Mouse (Mus musculus): Measurements from ENCODE around the gene Clba1. TPM values are rescaled to one million over a fixed set of nuclear protein-coding genes. Genes with fewer than 3 reads are reported as not detected.
"Not testable (repeated sequence)": the region's sequence is repeated elsewhere in the genome, so short reads cannot be mapped to it uniquely, and the experiment has no call there.

The Clba1 gene
- polyA plus RNA-seq, 2 experiments from 2014 or later: 0.24 TPM; not detected in 1

- no peak for ATAC-seq
Observed at GRCm38 (mm10) chr12:112819057-112819662, 10.4 kb downstream of the Clba1 start.

- no peak for ATAC-seq
Observed at GRCm38 (mm10) chr12:112820401-112820999, 11.8 kb downstream of the Clba1 start.

GRCm38 (mm10) chr12:112821216-112821615 lies 12.5 kb downstream of the Clba1 start:
- no peak for ATAC-seq

- ATAC-seq: no peak
Observed at GRCm38 (mm10) chr12:112821974-112822373, 13.2 kb downstream of the Clba1 start.

GRCm38 (mm10) chr12:112822676-112823075 lies 13.9 kb downstream of the Clba1 start:
- no peak for ATAC-seq

- peak; percentile 97 for ATAC-seq
Observed at GRCm38 (mm10) chr12:112823221-112823620, 14.5 kb downstream of the Clba1 start.

GRCm38 (mm10) chr12:112825901-112826300 lies 17.2 kb downstream of the Clba1 start:
- no peak for ATAC-seq

- ATAC-seq: peak; percentile 67
Observed at GRCm38 (mm10) chr12:112828501-112829243, 19.9 kb downstream of the Clba1 start.

GRCm38 (mm10) chr12:112829244-112829864 lies 20.6 kb downstream of the Clba1 start, which contains the start of gene Cdca4:
Gene Cdca4 (minus strand): TSS chr12:112829423.
- peak; percentile 84 for ATAC-seq

GRCm38 (mm10) chr12:112830141-112830540 lies 21.4 kb downstream of the Clba1 start:
- no peak for ATAC-seq

GRCm38 (mm10) chr12:112830570-112830969 lies 21.8 kb downstream of the Clba1 start:
- no peak for ATAC-seq

- no peak for ATAC-seq
Observed at GRCm38 (mm10) chr12:112832411-112832810, 23.7 kb downstream of the Clba1 start.

GRCm38 (mm10) chr12:112833527-112833926 lies 24.8 kb downstream of the Clba1 start:
- ATAC-seq: no peak

GRCm38 (mm10) chr12:112835046-112835445 lies 26.3 kb downstream of the Clba1 start:
- no peak for ATAC-seq

GRCm38 (mm10) chr12:112840209-112841086 lies 31.7 kb downstream of the Clba1 start:
- no peak for ATAC-seq

GRCm38 (mm10) chr12:112841338-112841892 lies 32.7 kb downstream of the Clba1 start:
- ATAC-seq: not testable (repeated sequence)

GRCm38 (mm10) chr12:112842128-112842527 lies 33.4 kb downstream of the Clba1 start:
- ATAC-seq: not testable (repeated sequence)

GRCm38 (mm10) chr12:112843803-112844202 lies 35.1 kb downstream of the Clba1 start:
- peak; percentile 91 for ATAC-seq

- ATAC-seq: no peak
Observed at GRCm38 (mm10) chr12:112847880-112848279, 39.1 kb downstream of the Clba1 start.

GRCm38 (mm10) chr12:112849235-112850022 lies 40.7 kb downstream of the Clba1 start:
- no peak for ATAC-seq

- ATAC-seq: no peak
Observed at GRCm38 (mm10) chr12:112850344-112850743, 41.6 kb downstream of the Clba1 start.

Data from activated CD4-positive, CD25-positive, alpha-beta regulatory T cell, adult 4 months (primary cell).